Mouse (Mus musculus) embryo, embryonic 11.5 days (tissue): ENCODE measurements at regions not wholly inside any gene's neighbourhood (a gene's known extent, or its start where the extent isn't known, plus 50 kb on each side); places are given as distances from the start of the nearest gene placed in this dataset.

Experiments
- DNase-seq: peaks from one replicate; pipeline ENCODE4 v3.0.0-alpha.2; 2012; ENCODE audit warnings: low read depth, low spot score

- no peak for DNase-seq
Measured at GRCm38 (mm10) chr12:96201855-96202254, 509.8 kb downstream of the Flrt2 start.

GRCm38 (mm10) chr12:96226446-96226845 lies 534.4 kb downstream of the Flrt2 start:
- DNase-seq: no peak

GRCm38 (mm10) chr12:96228714-96229113 lies 536.7 kb downstream of the Flrt2 start:
- DNase-seq: no peak

- DNase-seq: no peak
Measured at GRCm38 (mm10) chr12:96235510-96235909, 543.5 kb downstream of the Flrt2 start.

GRCm38 (mm10) chr12:96235996-96236525 lies 544.0 kb downstream of the Flrt2 start:
- no peak for DNase-seq

GRCm38 (mm10) chr12:96239642-96240041 lies 547.6 kb downstream of the Flrt2 start:
- DNase-seq: no peak

GRCm38 (mm10) chr12:96261978-96262377 lies 570.0 kb downstream of the Flrt2 start:
- DNase-seq: no peak

DNA sequence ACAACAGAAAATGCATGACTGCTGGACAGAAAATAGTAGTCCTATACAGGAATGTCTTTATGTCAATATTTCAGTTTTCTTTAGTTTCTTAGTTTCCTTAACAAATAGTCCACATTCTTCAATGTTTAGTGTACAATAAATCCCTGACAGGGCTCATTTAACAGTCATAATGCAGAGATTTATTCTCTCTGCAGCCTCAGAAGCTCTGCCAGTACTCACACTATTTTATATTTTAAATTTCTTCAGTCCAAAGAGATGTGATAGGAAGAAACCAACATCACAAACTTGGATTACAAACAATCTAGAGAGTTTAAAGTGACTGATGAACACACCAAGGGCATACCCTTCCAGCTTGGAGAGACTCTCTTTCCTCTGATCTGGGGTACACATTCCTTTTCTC lies 583.9 kb downstream of the Flrt2 start:
- DNase-seq: no peak

DNA sequence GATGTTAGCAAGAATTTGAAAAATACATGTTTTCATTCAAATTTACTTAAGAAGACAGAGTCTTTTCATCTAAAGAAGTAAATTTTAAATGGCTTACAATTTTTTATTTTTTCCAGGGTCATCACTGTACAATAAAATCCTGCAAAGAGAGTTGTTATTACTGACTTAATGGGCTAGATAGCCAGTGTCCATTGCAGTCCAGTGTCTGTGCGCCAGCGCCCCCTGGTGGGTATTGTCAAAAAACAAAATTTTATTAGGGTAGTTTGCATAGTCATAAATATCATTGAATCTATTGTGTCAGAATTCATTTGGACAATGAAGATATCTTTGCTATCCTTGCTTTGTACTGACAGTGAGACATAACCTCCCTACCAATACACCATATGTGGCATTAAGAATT lies 619.1 kb downstream of the Flrt2 start:
- DNase-seq: peak; percentile 20

GRCm38 (mm10) chr12:96323061-96323786 lies 631.2 kb downstream of the Flrt2 start:
- no peak for DNase-seq

DNA sequence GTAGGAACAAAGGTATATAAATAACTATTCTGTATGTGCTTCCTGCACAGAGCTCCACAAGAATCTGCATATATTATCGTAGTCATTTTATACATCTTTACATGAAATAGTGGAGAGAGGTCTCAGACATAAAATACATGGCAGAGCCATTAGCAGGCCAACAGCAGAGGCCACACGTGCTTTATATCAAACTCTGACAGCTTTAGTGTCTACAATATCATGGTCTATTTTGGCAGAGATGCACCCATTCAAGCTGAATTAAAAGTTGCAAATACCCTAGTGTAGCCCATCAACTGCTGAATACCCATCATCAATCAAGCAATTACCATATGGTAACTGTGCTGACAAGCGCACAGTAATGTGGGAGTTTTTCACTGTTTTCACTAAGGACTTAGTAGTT lies 659.1 kb downstream of the Flrt2 start:
- no peak for DNase-seq

DNA sequence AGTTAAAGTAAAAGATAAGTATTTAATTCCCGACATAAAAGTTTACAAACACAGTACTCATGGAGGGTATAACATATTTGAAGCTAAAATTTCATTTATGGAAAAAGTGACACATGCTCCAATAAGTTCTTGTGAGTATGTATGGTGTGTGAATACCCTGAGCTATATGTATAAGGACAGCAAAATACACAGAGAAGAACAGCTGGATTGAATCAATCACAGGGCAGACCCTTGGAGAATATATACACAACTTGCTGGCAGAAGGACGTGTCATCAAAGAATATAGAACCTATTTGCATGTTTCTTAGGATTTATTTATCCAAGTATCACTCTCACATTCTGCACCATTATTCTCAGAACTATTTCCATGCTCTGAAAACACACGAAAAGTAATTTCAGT lies 686.9 kb downstream of the Flrt2 start:
- no peak for DNase-seq

GRCm38 (mm10) chr12:96419104-96419503 lies 727.1 kb downstream of the Flrt2 start:
- DNase-seq: no peak

GRCm38 (mm10) chr12:96419567-96419966 lies 727.5 kb downstream of the Flrt2 start:
- no peak for DNase-seq

- DNase-seq: no peak
Measured at GRCm38 (mm10) chr12:96427589-96427988, 735.6 kb downstream of the Flrt2 start.

- DNase-seq: no peak
Measured at GRCm38 (mm10) chr12:96442546-96442945, 750.5 kb downstream of the Flrt2 start.

- peak; percentile 2 for DNase-seq
Measured at GRCm38 (mm10) chr12:96453374-96453773, 761.3 kb downstream of the Flrt2 start.

DNA sequence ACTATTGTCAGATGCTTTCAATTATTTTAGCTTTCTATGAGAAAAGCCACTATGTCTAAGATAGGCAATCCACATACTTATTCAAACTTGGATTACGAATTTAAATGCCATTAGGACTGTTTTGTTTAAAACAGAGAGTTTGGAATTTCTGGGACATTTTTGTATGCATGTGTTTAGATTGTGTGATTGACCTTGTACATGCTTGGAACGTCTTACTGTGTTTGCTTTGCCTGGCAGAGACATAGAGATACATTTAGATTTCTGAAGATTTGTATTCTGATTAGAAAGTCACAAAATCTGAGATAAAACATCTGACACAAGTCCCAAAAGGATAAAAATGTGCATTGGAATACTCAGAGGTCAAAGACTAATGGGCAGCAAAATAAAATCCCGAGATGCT lies 784.3 kb downstream of the Flrt2 start:
- DNase-seq: no peak

DNA sequence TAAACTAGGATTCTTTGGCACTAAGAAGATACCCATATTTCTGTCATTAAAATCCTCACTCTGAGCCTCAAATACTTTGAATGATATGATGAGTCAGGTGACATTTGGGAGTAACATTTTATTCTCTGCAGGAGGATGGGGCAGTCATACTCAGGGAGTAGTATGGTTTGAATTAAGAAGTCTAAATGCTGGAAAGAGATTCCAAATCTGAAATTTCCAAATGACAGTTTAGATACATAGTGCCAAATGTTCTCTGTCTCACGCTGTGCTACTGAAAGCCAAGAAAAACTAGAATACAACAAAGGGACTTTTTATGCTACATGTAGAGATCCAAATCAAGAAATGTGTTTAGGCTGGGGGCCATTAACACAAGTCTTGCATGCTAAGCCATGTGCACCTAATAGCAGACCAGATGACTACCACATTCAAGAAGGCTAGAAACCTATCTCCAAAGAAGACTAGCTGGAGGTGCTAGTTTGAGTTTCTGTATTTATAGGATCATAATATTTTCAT lies 796.5 kb downstream of the Flrt2 start:
- no peak for DNase-seq

- no peak for DNase-seq
Measured at GRCm38 (mm10) chr12:96509658-96510057, 817.6 kb downstream of the Flrt2 start.

DNA sequence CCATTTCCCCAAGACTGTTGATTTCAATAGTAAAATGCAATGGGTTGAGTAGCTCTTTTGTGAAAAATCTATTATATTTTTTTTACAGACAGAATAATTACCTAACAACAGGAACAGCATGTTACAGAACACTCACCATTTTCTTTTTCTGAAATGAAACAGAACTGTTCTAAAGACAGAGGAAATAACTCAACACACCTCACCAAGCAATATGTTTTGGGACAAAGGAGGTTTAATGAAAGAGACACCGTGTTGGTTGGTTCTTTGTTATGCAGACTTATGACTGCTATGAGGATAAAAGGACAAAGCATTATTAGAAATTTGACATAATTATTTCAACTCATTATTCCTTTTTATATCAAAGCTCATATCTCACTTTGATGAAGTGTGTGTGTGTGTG lies 866.8 kb downstream of the Flrt2 start:
- no peak for DNase-seq

DNA sequence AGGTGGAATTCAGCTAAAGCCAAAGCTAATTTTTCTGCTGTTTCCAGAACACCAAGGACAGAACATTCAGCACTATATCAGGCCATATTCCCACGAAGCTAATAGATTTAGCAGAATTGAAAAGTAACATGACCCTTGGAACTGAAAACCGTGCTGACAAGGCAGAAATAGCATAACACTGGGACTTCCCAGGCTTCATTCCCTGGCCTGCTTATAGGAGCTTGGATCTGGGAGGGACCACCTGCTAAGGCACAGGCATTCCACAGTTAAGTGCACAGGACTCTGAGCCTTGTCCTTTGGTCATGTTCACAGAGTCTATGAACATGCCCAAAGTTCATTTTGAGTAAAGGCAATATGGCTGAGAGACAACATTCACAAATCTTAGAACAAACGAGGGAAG lies 902.8 kb downstream of the Flrt2 start:
- peak; percentile 4 for DNase-seq

DNA sequence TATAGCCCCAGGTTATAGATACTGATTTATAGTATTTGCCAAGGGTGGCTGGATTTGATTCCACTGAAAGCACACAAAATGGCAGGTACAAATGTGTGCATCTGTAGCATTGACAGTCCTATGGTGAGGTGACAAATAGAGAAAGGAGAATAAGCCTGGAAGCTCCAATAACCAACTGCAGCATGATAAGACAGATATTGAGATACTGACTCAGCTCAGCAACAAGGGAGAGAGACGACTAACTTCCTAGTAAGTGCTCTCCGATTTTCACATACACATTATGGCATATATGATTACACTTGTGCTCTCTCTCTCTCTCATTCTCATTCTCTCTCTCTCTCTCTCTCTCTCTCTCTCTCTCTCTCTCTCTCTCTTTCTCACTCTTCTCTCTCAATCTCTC lies 923.1 kb downstream of the Flrt2 start:
- no peak for DNase-seq
